In the genomic region with DNA sequence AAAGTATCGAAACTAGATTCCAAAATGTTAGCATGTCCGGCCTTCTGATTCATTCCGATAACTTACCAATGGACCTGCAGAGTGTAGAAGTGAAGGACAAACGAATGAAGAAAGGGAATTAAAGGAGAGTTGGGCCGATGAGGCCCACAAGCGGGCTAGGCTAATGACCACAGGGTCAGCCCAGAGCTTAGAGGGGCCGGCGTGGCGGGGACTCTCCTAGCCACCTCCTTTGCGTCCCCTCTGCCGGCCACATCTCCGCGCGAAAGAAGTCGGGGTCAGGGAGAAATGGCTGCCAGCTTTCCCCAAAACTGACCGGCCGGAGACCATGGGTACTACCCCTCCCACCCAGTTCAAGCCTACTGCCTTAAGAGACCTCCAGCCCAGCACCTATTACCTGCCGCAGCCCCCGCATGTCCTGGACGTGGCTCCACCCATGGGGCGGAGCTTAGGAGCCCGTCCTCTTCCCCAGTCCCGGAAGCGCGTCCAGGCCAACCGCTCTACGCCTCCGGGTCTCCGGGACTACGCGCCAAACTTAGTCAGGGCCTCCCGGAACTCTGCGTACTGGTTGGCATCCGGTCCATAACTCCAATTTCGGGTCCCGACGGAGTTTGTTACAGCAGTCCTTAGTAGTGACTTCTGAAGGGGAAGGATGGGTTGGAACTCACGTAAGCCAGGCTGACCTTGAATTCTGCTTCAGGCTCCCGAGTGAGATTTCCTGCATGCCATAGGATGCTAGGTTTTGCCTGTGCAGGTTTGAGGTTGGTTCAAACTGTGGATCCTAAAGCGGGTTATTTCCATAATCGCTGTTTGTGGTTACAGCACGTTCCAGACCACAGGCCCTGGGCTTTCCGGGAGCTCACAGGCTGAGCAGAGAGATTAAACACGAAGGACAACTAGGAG, we compare ENCODE assay signal across 8 mouse cellular contexts. TPM values are rescaled to one million over a fixed set of nuclear protein-coding genes. Genes with fewer than 3 reads are reported as not detected.
A peak's percentile ranks its signal among the peaks of the same experiment; 100 is the strongest.
DNase-seq lines count a peak whose midpoint lies in the region; ATAC-seq and TF ChIP-seq lines count a peak whose summit lies in the region.

Rabepk (minus strand) TSS at position 556 of the 900 bp plus-strand sequence.

- no peaks in the 10 kb centered on the region for H3K27me3 ChIP-seq in cerebellum, adult 2 months (ENCODE audit: control insufficient read depth, insufficient read depth, low read length)
- H3K27me3 ChIP-seq in forebrain, postnatal 0 days (ENCODE audit: insufficient read depth, low read length): no peaks in the 10 kb centered on the region
- H3K27me3 ChIP-seq in lung, embryonic 16.5 days (ENCODE audit: control insufficient read depth, insufficient read depth, low read depth, low read length): no peaks in the 10 kb centered on the region
- H3K27me3 ChIP-seq in thymus, adult 2 months (ENCODE audit: control insufficient read depth, insufficient read depth, low read length): no peaks in the 10 kb centered on the region

- H3K4me1 ChIP-seq in cerebellum, adult 2 months (ENCODE audit: control insufficient read depth, insufficient read depth, low read length): no peaks in the 10 kb centered on the region
- peaks cover 13% of the 10 kb centered on the region; the same call in 1 of the 2 replicates for H3K4me1 ChIP-seq in forebrain, postnatal 0 days (ENCODE audit: insufficient read depth)
- peaks cover 20% of the 10 kb centered on the region for H3K4me1 ChIP-seq in lung, embryonic 16.5 days (replicated peaks; ENCODE audit: control insufficient read depth, insufficient read depth, low read length)
- peaks cover 10% of the 10 kb centered on the region for H3K4me1 ChIP-seq in thymus, adult 2 months (replicated peaks; ENCODE audit: control insufficient read depth, insufficient read depth, low read length)

- peak within 1 kb of the TSS; percentile 54 for H3K9ac ChIP-seq in forebrain, postnatal 0 days
- H3K9ac ChIP-seq in lung, embryonic 16.5 days (ENCODE audit: low read length): peak within 1 kb of the TSS; percentile 88

- 0 out of 2 replicates have a peak, but pooled peaks cover 16% of the 10 kb centered on the region for H3K36me3 ChIP-seq in forebrain, postnatal 0 days (ENCODE audit: insufficient read depth)
- H3K36me3 ChIP-seq in lung, embryonic 16.5 days (ENCODE audit: control insufficient read depth, insufficient read depth, low read length): 0 out of 2 replicates have a peak, but pooled peaks cover 2% of the 10 kb centered on the region
- no peaks in the 10 kb centered on the region for H3K36me3 ChIP-seq in thymus, adult 2 months (ENCODE audit: control insufficient read depth, insufficient read depth, low read length)

- TF ChIP-seq POLR2A in cerebellum, adult 2 months (IDR thresholded peaks at IDR 0.05; ENCODE audit: borderline replicate concordance, insufficient read depth, low read length): peak; percentile 62; the same call in 1 of the 2 replicates
- peak; percentile 61 for TF ChIP-seq POLR2A in thymus, adult 2 months (IDR thresholded peaks at IDR 0.05; ENCODE audit: control insufficient read depth, extremely low read depth, insufficient read depth, low read length, poor library complexity)

- 4% methylated on average over 44 of the region's 44 CpGs for WGBS in cerebellum, adult 2 months
- 5% methylated on average over 44 of the region's 44 CpGs for WGBS in forebrain, postnatal 0 days
- 2% methylated on average over 44 of the region's 44 CpGs for WGBS in lung, embryonic 16.5 days
- 1% methylated on average over 44 of the region's 44 CpGs for WGBS in thymus, adult 2 months

- H3K27ac ChIP-seq in cerebellum, adult 2 months (ENCODE audit: insufficient read depth, low read length): peak within 1 kb of the TSS; percentile 18; the same call in 1 of the 2 replicates
- no peak within 1 kb of the TSS for H3K27ac ChIP-seq in forebrain, postnatal 0 days (ENCODE audit: low read depth, low read length)
- H3K27ac ChIP-seq in lung, embryonic 16.5 days (ENCODE audit: low read length): peak within 1 kb of the TSS; percentile 89
- peak within 1 kb of the TSS; percentile 60 for H3K27ac ChIP-seq in thymus, adult 2 months (ENCODE audit: control insufficient read depth, insufficient read depth, low read length)

- H3K9me3 ChIP-seq in forebrain, postnatal 0 days (ENCODE audit: low read length): no peaks in the 10 kb centered on the region
- no peaks in the 10 kb centered on the region for H3K9me3 ChIP-seq in lung, embryonic 16.5 days (ENCODE audit: control insufficient read depth, low read length)

- ATAC-seq in forebrain, postnatal 0 days: peak; percentile 38; the same call in 1 of the 2 replicates
- peak; percentile 83 for ATAC-seq in lung, embryonic 16.5 days (ENCODE audit: low read depth)

- H3K4me3 ChIP-seq in cerebellum, adult 2 months (replicated peaks; ENCODE audit: insufficient read depth, low read depth, low read length): peak within 1 kb of the TSS; percentile 93
- peak within 1 kb of the TSS; percentile 48 for H3K4me3 ChIP-seq in forebrain, postnatal 0 days (ENCODE audit: low read depth, low read length)
- H3K4me3 ChIP-seq in lung, embryonic 16.5 days (ENCODE audit: low read length): peak within 1 kb of the TSS; percentile 83
- H3K4me3 ChIP-seq in thymus, adult 2 months (ENCODE audit: control insufficient read depth, insufficient read depth, low read length): peak within 1 kb of the TSS; percentile 64

- intact Hi-C loops in heart, postnatal 36 days (cut with DNase I): loop anchor here (2.0 kb wide), 1 partner anchor 27 kb away; no protein-coding TSS in a partner anchor

- peak within 1 kb of the TSS; percentile 93 for H3K4me2 ChIP-seq in forebrain, postnatal 0 days (ENCODE audit: low read depth)
- H3K4me2 ChIP-seq in lung, embryonic 16.5 days (ENCODE audit: low read depth, low read length): peak within 1 kb of the TSS; percentile 69

- TF ChIP-seq CTCF in cerebellum, adult 2 months (IDR thresholded peaks at IDR 0.05; ENCODE audit: borderline replicate concordance, insufficient read depth, low read depth, low read length): no peak
- no peak for TF ChIP-seq CTCF in forebrain, postnatal 0 days (IDR thresholded peaks at IDR 0.05; ENCODE audit: low read depth)
- no peak for TF ChIP-seq CTCF in thymus, adult 2 months (IDR thresholded peaks at IDR 0.05; ENCODE audit: borderline replicate concordance, control insufficient read depth, extremely low read depth, insufficient read depth, low read length, poor library complexity)

- peak; percentile 84 for DNase-seq in MN1 (ENCODE audit: low spot score)
- DNase-seq in cerebellum, adult 2 months: peak; percentile 82 to 83
- DNase-seq in forebrain, postnatal 0 days: peak; percentile 77
- peak; percentile 85 to 86 for DNase-seq in heart, postnatal 36 days
- DNase-seq in layer of hippocampus, adult 8-10 months (ENCODE audit: low spot score in 2 of 2): peak; percentile 55 to 64
- peak; percentile 82 for DNase-seq in ovary, adult 18-20 months (ENCODE audit: low spot score)
- DNase-seq in thymus, adult 2 months: peak; percentile 91

RNA-seq across cellular contexts. Expression of gene Rabepk, which starts in this region (rescaled TPM):
- polyA plus RNA-seq in cerebellum, adult 2 months (2012; rRNA removed): 43.2 and 46.8 TPM in 2 replicates
- total RNA-seq in forebrain, postnatal 0 days (2014; rRNA removed): 15.6 and 19.4 TPM in 2 replicates
- polyA plus RNA-seq in forebrain, postnatal 0 days (2015; fragmentation: Nextera tagmentation; extraction: Ambion mirVana): 26.1 and 27.3 TPM in 2 replicates
- 10 to 100 TPM; 12.2 to 14.2 TPM for total RNA-seq in heart, postnatal 36 days (2021)
- 10 to 100 TPM; 36.7 to 46.4 (median 37.5) TPM for total RNA-seq in layer of hippocampus, adult 8-10 months (2022)
- 35.4 and 36.3 TPM in 2 replicates for polyA plus RNA-seq in lung, embryonic 16.5 days (2015; fragmentation: Nextera tagmentation; extraction: Ambion mirVana)
- 27.2 and 31.1 TPM in 2 replicates for polyA plus RNA-seq in thymus, adult 2 months (2012; rRNA removed)
